Mouse (Mus musculus) cerebellum, postnatal 36 days (tissue): ENCODE measurements around the gene A630076J17Rik.

Source experiments
- DNase-seq, 2 experiments: peaks; one replicate each; pipeline ENCODE4 v3.0.0; 2021 to 2022; ENCODE audit warnings: mixed read lengths in 2 of 2

A630076J17Rik gene

DNA sequence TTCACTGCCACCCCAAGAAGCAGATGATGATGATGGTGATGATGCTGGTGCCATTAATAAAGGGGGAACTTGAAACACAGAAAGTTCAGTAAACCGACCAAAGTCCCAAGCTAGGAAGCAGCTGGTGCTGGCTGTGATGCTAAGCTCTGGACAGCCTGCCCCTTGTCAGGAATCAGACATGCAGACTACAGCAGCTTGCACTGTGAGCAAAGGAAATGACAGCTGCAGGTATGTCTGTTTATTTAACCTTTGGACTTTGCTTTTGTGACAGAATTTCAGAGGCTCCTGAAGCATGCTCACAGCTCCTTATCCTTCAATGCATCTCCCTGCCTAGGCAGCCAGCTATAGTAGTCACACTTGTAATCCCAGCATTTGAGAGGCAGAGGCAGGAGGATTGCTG lies at the start of gene A630076J17Rik:
A630076J17Rik (plus strand) TSS at position 88 of the 400 bp plus-strand sequence.
- no peak for DNase-seq

DNA sequence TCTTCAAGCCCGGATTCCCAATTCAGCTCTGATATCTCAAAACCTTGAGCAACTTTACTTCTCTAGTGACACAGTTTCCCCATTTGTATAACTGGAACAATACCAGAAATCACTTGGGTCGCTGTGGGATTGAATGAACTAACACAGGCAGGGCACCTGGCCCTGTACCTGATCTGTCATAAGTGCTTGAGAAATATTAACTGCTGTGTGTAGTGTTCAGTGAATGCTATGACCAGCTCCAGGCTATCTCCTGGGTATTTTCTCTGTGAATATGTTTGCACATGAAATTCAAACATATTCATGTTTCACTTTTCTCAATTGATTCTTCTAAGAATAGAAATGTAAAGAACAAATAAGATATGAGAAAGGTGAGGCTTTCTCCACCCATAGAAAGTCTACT lies 49.6 kb upstream of the A630076J17Rik start:
- DNase-seq = no peak

DNA sequence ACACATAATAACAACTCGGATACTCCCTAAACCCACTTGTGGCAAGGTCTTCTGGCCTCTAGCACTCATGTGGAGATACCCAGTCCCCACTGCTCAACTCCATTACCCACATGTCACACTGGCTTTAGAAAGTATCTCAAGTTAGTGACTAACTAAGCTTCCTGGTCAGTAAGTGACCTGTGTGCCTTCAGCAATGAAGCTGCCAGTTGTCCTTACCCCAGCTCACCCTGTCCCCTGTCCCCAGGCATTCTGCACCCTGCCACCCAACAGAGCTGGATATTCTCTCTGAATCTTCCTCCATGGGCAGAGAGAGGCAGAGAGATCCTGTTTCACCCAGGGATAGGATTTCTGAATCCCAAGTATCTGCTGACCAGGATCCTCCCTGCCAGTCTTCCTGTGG lies 47.7 kb upstream of the A630076J17Rik start, which contains the start of gene Kcna10:
Kcna10 (plus strand) TSS at position 301 of the 400 bp plus-strand sequence.
- DNase-seq = no peak

DNA sequence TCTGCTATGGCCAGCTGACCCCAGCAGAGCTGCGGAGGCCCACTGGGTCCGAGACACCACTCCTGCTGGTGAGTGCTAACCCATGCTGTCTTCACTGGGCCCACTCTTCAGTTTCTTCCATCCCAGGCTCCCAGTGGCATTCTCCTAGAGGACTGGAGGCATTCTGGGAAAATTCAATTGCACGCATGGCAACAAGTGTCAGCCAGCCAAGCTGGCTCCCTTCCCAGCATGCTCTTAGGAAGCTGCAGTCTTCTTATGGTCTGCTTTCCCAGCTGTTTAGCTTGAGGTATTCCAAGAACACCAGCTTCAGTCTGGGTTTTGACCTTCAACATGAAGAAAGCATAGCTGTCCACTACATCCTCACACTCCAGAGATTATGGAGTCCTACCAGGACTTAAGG lies 47.2 kb upstream of the A630076J17Rik start:
- DNase-seq = no peak

DNA sequence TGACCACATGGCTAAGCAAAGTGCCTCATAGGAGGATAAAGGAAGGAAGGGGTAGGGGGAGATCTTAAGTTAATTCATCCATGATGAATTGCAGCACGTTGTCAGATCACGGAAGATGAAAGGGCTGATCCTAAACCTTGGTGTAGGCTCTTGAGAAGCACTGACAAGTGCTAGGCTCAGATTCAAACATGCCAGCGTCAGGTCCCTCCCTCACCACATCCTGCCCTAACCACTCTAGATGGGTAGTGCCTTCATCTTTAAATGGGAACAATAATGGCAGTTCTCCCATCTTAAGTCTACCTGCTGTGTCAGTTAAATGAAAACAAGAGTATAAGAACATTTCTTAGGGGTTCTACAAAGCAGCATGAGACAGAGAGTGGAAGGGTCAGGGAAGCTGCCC lies 44.8 kb upstream of the A630076J17Rik start:
- DNase-seq = no peak

DNA sequence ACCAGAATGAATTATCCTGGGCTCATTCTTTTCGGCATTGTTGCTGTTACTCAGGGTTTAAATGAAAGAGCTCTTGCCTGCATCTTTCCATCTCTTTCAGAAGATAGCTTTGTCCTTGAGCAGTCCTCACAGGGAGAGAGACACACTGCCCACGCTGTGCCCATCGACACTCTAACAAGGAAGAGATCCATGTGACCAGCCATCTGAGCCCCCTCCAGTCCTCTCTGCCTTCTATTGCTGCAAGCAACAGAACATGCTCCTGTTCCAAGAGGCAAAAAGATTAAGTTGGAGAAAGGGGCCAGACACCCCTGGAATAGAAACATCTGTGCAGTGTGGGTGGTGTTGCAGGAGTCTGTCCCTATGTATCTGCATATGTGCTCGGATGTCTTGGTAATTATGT lies 43.4 kb upstream of the A630076J17Rik start:
- DNase-seq = no peak

DNA sequence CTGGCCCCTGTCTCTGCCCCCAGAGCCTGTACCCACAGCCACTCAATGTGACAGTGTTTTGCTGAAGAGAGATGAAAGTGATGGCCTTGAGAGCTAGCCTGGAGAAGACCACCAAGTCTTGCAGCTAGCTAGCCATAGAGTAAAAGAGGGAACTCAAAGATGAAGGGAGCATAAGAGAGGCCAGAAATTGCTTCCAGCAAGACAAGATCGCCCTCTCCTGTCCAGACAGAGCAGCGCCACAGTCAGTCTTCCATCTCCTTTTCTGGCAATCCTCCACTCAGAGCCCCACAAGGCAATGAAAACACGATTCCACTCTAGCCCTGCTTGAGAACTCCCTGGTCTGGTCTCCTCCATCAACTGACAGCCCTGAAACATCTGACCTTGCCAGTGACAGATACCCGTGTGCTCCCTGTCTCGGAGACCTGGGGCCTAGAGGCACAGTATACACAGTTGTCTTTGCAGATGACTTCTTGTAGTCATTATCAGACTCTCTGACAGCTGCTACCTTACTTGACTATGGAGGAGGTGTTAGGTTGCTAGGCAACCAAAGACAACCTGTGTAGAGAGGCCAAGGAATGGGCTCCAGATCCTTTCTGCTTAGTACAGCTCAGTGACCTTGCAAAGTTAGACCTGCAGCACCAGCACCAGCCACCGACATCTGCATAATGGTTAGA lies 42.1 kb upstream of the A630076J17Rik start:
- peak; percentile 77 to 80 for DNase-seq

DNA sequence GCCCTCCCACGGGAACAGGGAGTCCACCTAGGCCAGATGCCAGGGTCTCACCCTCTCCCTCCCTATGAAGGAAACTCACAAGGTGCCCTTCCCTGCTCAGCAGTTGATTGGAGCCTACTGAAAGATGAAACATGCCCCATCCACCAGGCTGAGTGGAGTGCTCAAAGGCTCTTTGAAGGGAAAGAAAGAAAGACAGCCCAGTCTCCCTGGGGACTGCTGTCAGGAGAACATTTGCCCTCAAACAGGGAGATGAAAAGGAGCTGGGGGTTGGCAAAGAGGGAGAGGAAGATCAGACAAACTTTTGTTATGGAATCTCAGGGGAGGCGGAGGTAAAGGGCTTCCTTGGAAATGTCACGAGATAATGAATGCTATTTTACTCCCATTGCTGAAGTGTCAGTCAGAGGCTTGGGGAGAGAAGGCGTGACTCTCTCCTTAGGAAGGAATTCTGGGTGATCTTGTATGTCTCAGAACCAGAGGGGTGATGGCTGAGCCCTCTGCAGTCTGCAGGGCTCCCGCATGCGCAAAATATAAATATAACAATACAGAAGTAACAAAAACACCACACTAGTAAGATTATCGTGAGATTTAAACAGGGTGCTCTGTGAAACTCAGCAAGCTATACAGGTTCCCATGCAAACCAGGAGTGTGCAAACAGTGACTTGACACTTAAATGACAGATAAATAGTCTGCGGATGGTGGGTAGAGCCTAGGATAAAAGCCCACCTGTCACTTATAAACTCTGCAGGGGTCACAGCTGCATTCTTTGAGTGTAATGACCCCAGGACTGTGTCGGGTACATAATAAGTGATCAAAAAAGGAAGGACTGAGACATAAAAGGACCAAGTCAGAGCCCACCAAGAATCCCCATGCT lies 28.9 kb upstream of the A630076J17Rik start:
- no peak for DNase-seq

DNA sequence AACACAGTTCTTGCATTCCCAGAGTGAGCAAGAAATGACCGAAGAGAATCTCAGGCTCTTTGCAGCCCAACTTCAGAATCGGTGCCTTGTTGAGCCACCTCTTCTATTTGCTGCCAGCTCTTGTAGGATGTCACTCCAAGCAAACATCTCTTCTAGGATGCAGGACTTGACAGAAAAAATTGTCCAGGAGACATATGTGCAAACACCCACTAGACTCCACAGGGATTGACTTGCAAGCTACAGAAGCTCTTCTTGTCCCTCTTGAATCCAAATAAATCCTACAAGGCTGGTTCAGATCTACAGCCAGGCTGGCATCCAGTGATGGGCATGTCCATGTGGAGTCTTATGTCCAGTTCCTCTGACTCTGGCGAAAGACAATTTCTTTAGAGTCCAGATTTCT lies 26.0 kb upstream of the A630076J17Rik start:
- no peak for DNase-seq

DNA sequence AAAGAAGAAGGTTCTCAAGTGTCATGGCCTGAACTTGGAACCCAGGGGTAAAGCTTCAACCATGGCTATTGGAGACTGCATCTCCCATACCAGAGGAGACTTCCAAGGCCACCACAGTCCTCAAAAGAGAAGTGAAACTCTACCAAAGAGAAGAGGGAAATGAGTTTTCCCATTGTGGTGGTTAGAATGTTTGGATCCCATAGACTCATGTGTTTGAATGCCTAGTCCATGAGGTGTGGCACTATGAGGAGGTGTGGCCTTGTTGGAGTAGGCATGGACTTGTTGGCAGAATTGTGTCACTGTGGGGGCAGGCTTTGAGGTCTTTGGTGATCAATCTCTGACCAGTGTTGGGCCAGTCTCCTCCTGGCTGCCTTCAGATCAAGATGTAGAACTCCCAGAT lies 25.2 kb upstream of the A630076J17Rik start:
- DNase-seq = no peak

DNA sequence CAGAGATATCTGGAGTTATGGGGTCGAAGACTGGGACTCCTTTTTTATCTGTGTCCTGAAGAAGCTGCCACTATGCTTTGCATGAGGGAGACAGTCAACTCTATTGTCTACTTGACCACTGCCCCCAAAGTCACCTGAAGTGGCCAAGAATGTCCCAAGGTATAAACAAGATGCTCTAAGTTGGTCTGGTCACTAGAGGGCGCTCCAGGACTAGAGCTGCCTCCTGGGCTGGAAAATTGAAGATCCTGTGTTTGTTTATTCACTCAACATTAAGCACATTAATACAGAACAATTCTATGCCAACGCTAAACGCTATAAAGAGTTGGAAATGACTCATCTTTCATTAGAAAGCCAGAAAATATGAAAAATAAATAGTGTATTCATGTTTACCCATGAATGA lies 24.4 kb upstream of the A630076J17Rik start:
- DNase-seq = peak; percentile 73 to 82

DNA sequence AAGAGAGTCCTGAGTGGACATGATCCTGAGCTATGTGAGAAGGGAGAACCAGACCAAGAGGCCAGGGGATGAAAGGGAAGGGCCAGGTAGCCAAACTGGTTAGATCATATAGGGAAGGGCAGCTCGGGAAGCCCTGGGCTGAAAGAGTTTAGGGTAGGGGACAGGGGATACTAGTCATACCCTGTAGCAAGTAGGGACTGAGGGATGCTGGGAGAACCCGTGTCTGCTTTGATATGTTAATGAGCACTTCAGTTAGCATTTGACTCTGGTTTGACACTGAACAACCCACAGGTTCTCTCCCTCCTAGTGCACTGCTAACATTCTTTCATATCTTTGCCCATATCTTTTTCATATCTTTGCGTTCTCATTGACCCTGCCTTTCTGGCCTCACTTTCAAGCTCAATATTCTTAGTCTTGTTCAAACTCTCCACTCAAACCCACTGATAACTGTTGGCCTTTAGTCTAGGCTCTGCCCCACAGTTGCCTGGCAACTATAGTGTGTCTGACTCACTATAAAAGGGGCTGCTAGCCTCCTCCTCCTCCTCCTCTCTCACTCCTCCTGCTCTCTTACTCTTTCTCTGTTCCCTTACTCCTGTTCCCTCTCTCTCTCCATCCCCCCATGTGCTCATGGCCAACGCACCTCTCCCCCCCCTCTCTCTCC lies 23.8 kb upstream of the A630076J17Rik start:
- no peak for DNase-seq

DNA sequence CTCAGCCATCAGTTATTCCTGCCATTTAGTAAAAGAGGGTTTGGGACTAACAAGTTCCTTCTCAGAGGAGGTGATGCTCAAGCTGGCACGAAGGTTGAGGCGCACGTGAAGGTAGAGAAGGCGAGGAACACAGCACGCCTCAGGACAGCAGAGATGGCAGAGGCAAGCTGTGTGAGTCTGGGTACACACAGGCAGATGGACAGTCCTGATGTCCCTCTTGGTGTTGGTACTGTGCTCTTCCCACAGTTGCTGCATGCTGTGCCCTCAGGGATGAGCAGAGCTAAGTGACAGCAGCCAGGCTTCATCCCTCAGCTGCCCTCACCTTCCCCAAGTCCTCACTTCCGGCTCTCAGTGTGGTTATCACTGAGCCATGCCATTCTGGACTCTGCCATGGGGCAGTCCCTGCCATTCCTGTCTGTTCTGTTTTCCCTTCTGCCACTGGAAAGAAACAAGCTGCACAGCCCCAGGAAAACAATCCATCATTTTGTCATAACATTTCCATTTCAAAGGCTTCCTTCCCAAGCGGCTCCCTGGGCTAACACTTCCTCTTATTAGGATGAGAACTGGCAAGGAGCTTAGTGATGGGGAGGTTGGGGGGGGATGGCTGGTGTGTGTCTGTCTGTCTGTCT lies 22.7 kb upstream of the A630076J17Rik start:
- no peak for DNase-seq

DNA sequence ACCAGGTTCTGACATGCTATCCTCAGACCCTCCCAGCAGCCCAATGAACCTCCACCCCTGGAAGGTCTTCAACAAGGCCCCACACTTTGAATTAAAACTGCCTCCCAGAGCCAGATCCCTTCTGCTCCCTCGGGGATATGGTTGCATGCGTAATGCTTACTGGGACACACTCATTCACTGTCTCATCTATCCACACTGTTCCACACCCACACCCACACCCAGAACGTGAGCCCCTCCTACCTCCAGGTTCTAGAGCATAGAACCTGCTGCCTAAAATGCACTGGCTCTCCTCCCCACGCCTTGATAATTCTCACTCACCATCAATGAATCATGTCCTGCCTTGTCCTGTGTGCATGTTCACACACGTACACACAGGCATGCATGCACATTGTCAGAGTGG lies 15.8 kb upstream of the A630076J17Rik start:
- DNase-seq = no peak

DNA sequence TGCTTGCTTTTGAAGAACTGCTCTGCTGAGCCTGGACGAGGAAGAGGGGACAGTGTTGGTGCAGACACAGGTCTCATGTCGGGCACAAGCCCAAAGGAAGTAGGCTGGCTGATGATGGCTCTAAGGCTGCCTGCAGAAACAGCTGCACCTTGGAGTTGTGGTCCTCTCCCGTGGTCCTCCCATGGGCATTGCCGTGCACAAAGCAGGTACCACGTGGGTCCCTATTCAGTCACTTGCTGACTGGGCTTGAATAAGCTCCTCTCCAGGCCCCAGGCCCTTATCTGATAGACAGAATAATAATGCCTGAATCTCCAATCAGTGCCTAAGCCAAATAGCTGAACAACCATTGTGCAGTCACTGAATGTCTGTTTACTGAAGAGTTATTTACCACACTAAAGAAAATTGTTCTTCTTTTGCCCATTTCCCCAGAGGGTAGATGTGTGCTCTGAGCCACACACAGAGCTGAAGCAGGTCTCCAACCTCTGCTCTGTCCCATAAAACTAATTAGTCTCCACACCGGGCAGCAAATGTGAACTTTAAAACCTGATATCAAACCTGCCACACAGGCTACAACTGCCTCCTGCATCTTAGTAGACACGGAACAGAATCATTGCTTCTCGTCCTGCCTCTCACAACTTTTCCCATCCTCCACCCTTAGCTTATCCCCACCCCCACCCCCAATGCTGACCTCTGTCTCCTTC lies 13.9 kb upstream of the A630076J17Rik start:
- DNase-seq = no peak

DNA sequence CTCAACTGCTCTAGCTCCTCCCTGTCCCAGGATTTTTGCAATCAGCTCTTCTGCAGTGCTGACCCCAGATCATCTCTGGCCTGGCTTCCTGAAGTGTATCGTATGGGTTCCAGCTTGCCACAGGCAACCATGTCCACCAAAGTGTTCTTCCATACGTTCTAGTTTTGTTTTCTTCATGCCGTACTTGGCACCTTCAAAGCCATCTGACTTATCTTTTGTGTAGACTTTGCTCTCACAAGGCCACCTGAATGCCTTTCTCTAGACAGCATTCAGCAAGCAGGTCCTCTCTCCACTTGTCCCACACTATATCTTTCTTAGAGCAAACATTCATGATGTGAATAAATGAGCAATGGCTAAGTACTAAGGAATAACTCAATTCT lies 13.3 kb upstream of the A630076J17Rik start:
- DNase-seq = no peak

DNA sequence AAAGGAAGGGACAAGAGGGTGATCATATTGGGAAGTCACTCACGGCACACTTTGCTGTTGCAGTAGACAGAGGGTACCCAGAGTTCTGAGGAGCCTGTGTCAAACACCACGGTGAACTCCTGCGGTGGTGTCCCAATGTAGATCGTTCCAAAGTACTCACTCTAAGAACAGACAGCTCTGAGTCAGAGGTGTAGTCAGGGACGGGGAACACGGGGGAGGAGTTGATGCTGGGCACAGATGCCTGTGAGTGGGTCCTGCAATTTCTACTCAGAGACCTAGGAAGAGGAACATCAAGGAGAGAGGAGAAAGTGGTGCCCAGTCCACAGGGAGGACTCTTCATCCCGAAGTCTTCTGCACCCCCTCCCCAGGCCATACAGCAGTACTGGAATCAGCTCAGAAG lies 11.8 kb upstream of the A630076J17Rik start:
- no peak for DNase-seq

DNA sequence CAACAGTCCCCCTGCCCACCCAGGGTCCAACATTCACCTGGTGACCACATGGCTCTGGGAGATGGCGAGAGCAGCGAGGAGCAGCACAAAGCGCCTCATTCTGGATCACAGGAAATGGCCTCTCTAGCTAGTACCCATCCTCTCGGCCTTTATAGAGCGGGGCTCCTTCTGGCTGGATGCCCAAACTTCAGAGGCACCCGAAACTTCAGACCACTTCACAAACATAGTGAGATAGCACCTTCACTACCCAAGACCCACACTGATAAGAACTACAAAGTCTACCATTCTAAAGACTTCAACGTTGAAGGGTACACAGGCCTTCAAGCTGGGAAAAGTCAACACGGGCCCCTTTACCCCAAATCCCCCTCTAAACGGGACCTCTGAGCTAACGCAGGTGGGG lies 8.8 kb upstream of the A630076J17Rik start, which contains the start of gene Cym:
Cym (minus strand) TSS at position 125 of the 400 bp plus-strand sequence.
- no peak for DNase-seq

DNA sequence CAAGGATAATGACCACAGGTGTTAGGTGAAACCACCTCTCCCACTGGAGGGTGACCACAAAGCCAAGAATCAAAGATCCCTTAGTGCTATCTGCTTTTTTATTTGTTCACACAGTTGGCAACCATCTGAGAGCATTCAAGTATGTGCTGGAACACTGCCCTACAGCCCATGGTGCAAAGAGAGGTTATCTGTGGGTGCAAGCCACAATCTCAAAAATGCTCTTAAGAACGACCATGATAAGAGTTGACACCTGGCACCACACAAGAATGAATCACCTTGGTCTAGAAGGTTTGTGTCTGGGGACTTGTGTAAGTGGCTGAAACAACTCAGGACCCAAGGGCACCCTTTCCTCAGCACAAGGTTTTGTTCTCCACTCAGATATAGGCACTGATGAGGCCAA lies 7.2 kb upstream of the A630076J17Rik start:
- no peak for DNase-seq

DNA sequence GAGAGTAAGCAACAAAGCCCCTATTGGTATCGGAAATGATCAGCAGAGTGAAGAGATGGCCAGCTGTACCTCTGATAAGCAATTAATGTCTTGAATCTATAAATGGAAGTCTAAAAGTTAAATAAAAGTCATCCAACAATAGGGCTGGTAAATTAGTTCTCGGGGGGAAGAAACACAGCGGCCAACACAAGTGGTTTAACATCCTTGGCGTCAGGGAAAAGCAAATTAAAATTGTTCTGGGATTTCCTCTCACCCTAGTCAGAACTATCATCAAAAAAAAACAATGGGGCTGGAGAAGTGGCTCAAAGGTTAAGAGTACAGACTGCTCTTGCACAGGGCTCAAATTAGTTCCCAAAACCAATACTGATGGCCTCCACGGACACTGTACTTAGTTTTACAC lies 4.6 kb upstream of the A630076J17Rik start:
- DNase-seq = no peak

DNA sequence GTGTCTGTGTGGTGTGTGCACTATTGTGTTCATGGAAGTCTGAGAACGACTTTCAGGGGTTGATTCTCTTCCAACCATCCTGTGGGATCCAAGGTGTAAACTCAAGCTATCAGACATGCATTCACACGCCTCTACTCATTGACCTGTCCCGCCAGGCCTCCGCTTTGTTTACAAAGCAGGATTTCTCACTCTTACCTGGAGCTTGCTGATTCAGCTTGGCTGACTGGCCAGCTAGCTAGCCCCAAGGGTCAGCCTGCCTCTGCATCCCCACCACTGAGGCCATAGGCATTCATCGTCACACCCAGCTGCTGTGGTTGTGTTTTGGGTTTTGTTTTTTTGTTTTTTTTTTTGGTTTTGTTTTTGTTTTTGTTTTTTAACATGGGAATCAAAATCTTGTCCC lies 1.2 kb upstream of the A630076J17Rik start:
- no peak for DNase-seq

DNA sequence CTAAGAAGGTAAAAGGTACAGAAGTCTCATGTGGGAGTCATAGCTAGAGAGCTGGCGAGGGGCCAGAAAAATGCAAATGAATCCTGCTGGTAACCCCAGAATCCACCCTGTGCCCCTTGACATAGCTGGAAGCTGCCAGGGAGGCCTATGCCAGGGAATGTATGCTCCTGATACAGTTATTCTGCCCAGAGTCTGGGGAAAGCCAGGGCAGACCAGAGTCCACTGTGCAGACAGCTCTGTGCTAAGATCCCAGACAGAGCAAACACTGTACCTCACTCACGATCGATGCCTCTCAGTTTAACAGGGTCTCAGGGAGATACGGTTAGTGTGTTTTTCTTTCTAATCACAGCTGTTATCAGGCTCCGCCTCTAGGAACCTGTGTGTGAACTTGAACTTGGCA lies 592 bp upstream of the A630076J17Rik start:
- no peak for DNase-seq

DNA sequence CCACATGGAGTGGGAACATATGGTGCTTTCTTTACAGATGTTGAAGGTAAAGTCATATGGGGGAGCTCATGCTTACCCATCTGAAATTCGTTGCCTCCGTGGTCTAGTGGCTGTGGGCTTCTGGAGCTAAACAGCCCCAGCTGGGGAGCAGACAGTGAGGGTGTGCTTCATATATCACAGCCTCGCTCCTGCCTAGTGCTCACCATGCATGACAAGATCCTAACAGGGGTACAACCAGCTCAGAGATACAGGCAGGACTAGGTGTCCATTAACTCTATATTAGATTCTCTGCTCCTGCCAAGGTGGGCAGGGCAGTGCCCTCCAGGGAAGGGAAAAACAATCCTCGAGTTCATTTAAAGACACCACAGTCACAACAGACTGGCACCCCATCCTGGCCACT lies 788 bp downstream of the A630076J17Rik start:
- no peak for DNase-seq
